Mouse (Mus musculus) hindlimb bud, embryonic 11.5 days (tissue): ENCODE measurements around the gene Gm28168.
"Not testable (repeated sequence)": the region's sequence is repeated elsewhere in the genome, so short reads cannot be mapped to it uniquely, and the experiment has no call there.

Source experiments
- DNase-seq: peaks from one replicate; pipeline ENCODE4 v3.0.0-alpha.2; 2012; ENCODE audit warnings: low read depth, low spot score; ENCODE audit errors: extremely low spot score

Gene Gm28168

DNA sequence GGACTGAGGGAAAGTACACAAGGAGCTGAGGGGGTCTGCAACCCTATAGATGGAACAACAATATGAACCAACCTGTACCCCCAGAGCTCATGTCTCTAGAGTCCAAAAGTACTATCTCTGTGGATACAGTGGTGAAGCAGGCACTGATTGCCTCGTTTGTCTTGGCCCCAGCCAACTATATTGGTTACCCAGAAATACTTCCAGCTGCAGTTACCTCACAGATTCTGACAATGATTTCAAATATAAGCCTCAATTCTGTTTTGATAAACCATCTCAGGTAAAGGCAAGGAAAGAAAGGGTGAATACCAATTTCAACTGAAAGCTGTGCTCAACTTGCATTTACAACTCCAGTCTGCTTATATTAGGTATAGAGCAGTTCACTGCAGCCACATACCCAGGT, at the start of gene Gm28168:
Gm28168 (plus strand) TSS at position 301 of the 400 bp plus-strand sequence.
- not testable (repeated sequence) for DNase-seq

DNA sequence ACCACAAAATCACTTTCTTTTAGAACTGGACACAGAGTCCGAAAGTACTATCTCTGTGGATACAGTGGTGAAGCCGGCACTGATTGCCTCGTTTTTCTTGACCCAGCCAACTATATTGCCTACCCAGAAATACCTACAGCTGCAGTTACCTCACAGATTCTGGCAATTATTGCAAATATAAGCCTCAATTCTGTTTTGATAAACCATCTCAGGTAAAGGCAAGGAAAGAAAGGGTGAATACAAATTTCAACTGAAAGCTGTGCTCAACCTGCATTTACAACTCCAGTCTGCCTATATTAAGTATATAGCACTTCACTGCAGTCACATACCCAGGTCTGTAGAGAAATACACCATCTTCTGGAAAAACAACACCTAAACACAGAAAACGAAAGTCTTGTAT, 37.8 kb downstream of the Gm28168 start, which contains the start of gene Gm7145:
Gm7145 (plus strand) TSS at position 301 of the 400 bp plus-strand sequence.
- no peak for DNase-seq
